Mouse (Mus musculus): Measurements from ENCODE around the gene Kctd12b. TPM values are rescaled to one million over a fixed set of nuclear protein-coding genes. Genes with fewer than 3 reads are reported as not detected.

The Kctd12b gene
- polyA plus RNA-seq (2021; fragmentation: Nextera tagmentation): 1.2 and 1.5 TPM in 2 replicates
- long read RNA-seq, experiment 1, partial matches to known transcripts: 0 of 1 reads
- long read RNA-seq, experiment 1, other reads (novel, unspliced or antisense): 1 of 1 reads
- long read RNA-seq, experiment 2, full-length matches to known transcripts: 5 of 5 reads
- long read RNA-seq, experiment 2, partial matches to known transcripts: 0 of 5 reads
- long read RNA-seq, experiment 2, other reads (novel, unspliced or antisense): 0 of 5 reads

DNA sequence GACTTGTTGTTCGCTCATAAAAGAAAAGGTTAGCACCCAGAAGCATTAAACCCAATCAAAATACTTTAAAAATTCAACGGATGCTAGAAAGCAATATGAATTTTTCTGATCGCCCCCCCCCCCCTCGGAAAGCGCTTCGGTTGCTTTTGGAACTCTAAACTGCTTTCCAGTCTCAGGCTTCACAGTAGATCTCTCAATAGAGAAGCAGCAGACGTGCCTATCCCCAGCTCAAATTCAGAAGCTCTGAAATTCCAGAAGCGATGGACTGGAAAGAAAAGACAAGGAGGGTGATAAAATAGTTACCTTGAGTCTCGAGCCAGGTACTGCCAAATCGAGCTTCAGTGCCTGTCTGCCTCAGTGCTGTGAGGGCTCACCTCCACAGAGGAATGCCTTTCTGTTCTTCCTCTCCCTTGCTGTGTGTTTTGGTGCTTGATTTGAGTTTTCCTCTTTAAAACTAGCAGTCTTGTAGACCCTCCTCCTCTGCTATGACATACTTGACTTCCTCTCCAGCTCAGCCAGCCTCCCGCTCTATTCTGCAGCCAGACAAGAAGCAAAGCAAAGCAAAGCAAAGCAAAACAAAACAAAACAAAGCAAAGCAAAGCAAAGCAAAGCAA, at the start of gene Kctd12b:
TSS of gene Kctd12b (minus strand) at position 610 of the 614 bp plus-strand sequence.

DNA sequence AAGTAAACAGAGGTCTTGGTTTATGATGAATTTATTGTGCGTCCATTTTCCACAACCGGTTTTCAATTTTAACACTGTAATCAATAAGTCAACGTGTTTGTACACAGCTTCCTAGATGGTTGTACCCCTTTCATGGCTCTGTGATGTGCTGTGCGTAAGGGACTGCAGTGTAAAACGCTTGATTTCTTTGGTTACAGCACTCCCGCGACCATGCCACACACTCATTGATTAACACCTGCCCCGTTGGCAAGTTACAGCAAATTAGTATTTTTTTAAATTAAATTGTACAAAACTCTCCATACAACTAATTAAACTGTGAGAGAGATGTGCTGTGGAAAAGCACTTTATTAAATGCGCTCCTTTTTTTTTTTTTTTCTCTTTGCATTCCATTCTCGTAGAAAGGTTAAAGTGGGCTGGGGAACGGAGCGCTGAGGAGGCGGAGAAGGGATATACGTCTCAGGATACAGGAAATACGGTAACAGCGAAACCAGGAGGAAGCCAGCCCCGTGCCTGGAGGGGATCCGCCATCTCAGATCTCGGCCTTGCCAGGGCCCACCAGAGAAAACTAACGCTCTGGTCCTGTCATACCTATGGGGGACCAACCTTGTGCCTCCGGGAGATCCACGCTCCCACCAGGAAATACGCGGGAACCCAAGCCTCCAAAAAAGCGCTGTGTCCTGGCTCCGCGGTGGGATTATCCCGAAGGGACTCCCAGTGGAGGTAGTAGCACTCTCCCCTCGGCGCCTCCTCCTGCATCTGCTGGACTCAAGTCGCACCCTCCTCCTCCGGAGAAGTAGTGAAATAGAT, 27.1 kb upstream of the Kctd12b start, which contains the start of gene Nbdy:
TSS of gene Nbdy (plus strand) at position 481 of the 807 bp plus-strand sequence.

Other genes starting within 250 kb of the Kctd12b start
- 24.6 and 32.0 TPM in 2 replicates for gene Ubqln2, start 198.2 kb downstream of the Kctd12b start, polyA plus RNA-seq (2021; fragmentation: Nextera tagmentation)
- not detected in 2 replicates for gene Cypt3, start 137.8 kb downstream of the Kctd12b start, polyA plus RNA-seq (2021; fragmentation: Nextera tagmentation)
- 78.6 and 86.9 TPM in 2 replicates for gene Nbdy, start 27.2 kb upstream of the Kctd12b start, polyA plus RNA-seq (2021; fragmentation: Nextera tagmentation)
- 14.0 and 14.9 TPM in 2 replicates for gene Spin2c, start 135.8 kb upstream of the Kctd12b start, polyA plus RNA-seq (2021; fragmentation: Nextera tagmentation)

Data from layer of hippocampus, adult 6 months (tissue).